Mouse (Mus musculus) MEL (cell line): ENCODE data around the gene Fyb.

Experiments
- CTCF ChIP-seq, 3 experiments: IDR thresholded peaks in 2 of 3; conservative IDR thresholded peaks in 1 of 3; 2 replicates each; pipeline ENCODE4 v1.5.1; 2011 to 2012; ENCODE audit warnings: low read length in 3 of 3, low read depth in 2 of 3, mild to moderate bottlenecking in 2 of 3, improper control_type of control experiment in 1 of 3, inconsistent platforms in 1 of 3, mixed read lengths in 1 of 3, moderate library complexity in 1 of 3; ENCODE audit not compliant: control insufficient read depth in 1 of 3, insufficient read depth in 1 of 3, poor library complexity in 1 of 3, severe bottlenecking in 1 of 3
- ETS1 ChIP-seq: IDR thresholded peaks from 2 replicates; pipeline ENCODE4 v1.6.1; 2012; ENCODE audit warnings: low read depth, mild to moderate bottlenecking, inconsistent platforms, low read length, improper control_type of control experiment, moderate library complexity
- HCFC1 ChIP-seq: IDR thresholded peaks from 2 replicates; pipeline ENCODE4 v1.6.1; 2012; ENCODE audit warnings: low read depth, mild to moderate bottlenecking, inconsistent platforms, low read length, improper control_type of control experiment, moderate library complexity
- KAT2A ChIP-seq: conservative IDR thresholded peaks from 2 replicates; pipeline ENCODE4 v1.6.1; 2012; ENCODE audit warnings: low read depth, low read length, improper control_type of control experiment, inconsistent platforms
- MAZ ChIP-seq: IDR thresholded peaks from 2 replicates; pipeline ENCODE4 v1.6.1; 2012; ENCODE audit warnings: low read depth, mild to moderate bottlenecking, inconsistent platforms, low read length, improper control_type of control experiment
- POLR2A ChIP-seq, 2 experiments: IDR thresholded peaks; 2 replicates each; pipeline ENCODE4 v1.6.1; 2011 to 2012; ENCODE audit warnings: low read length in 2 of 2, mild to moderate bottlenecking in 2 of 2, control low read depth in 1 of 2, improper control_type of control experiment in 1 of 2, low read depth in 1 of 2, moderate library complexity in 1 of 2; ENCODE audit not compliant: control insufficient read depth in 1 of 2, insufficient read depth in 1 of 2, poor library complexity in 1 of 2
- POLR2AphosphoS2 ChIP-seq: IDR thresholded peaks from 2 replicates; pipeline ENCODE4 v1.6.1; 2011; ENCODE audit warnings: low read length, improper control_type of control experiment
- RCOR1 ChIP-seq: IDR thresholded peaks from 2 replicates; pipeline ENCODE4 v1.6.1; 2012; ENCODE audit warnings: low read depth, mild to moderate bottlenecking, inconsistent platforms, low read length, improper control_type of control experiment
- ZNF384 ChIP-seq: IDR thresholded peaks from 2 replicates; pipeline ENCODE4 v1.6.1; 2012; ENCODE audit warnings: low read depth, mild to moderate bottlenecking, inconsistent platforms, low read length, improper control_type of control experiment

GRCm38 (mm10) chr15:6623529-6624228 is 101.0 kb downstream of the Fyb start:
- TF ChIP-seq MAZ (0 out of 2 replicates have a peak, but pooled peaks have one; percentile 44), POLR2AphosphoS2 (no peak), KAT2A (no peak), CTCF (IDR thresholded peaks at IDR 0.05 in 2 of 3, conservative IDR thresholded peaks at IDR 0.05 in 1 of 3; ENCODE audit: control insufficient read depth in 1 of 3, insufficient read depth in 1 of 3, low read depth in 2 of 3, low read length in 3 of 3, poor library complexity in 1 of 3, severe bottlenecking in 1 of 3) (no peak), POLR2A (IDR thresholded peaks at IDR 0.05; ENCODE audit: control insufficient read depth in 1 of 2, insufficient read depth in 1 of 2, low read depth in 1 of 2, low read length in 2 of 2, poor library complexity in 1 of 2) (0 out of 4 replicates have a peak, but pooled peaks of 1 of the 2 experiments have one; percentile 25), RCOR1 (peak; percentile 77), ETS1 (peak; percentile 85), ZNF384 (no peak), HCFC1 (peak; percentile 55; the same call in 1 of the 2 replicates)
